Mouse (Mus musculus) bone marrow, adult 2 months (tissue): ENCODE measurements at regions not wholly inside any gene's neighbourhood (a gene's known extent, or its start where the extent isn't known, plus 50 kb on each side); places are given as distances from the start of the nearest gene placed in this dataset.

Source experiments
- CTCF ChIP-seq: fragments of 200-500 bp; IDR thresholded peaks from 2 replicates; pipeline ENCODE4 v1.5.1; 2011; ENCODE audit warnings: low read length, control low read depth; ENCODE audit not compliant: control insufficient read depth, insufficient read depth
- POLR2A ChIP-seq: fragments of 200-500 bp; IDR thresholded peaks from 2 replicates; pipeline ENCODE4 v1.6.1; 2011; ENCODE audit warnings: low read depth, mild to moderate bottlenecking, control low read depth, low read length, borderline replicate concordance; ENCODE audit not compliant: control insufficient read depth

- TF ChIP-seq POLR2A (no peak), CTCF (no peak)
Measured at GRCm38 (mm10) chr13:52349606-52350005, 181.5 kb downstream of the Diras2 start.
